Mouse (Mus musculus): ENCODE results near the gene Josd1. TPM values are rescaled to one million over a fixed set of nuclear protein-coding genes. Genes with fewer than 3 reads are reported as not detected.

Josd1 gene
- polyA plus RNA-seq, 1 experiment, result 37.0 TPM

GRCm38 (mm10) chr15:79697558-79698187, 10.0 kb upstream of the Josd1 start:
- H3K36me3 ChIP-seq (ENCODE audit: control insufficient read depth, insufficient read depth), result peaks cover 18% of the 10 kb centered on the region
- H3K79me2 ChIP-seq (ENCODE audit: control insufficient read depth, insufficient read depth), result peaks cover 69% of the 10 kb centered on the region
- no peak overlapping the region for H3ac ChIP-seq (ENCODE audit: control insufficient read depth, insufficient read length, low read depth)
- H3K4me3 ChIP-seq (ENCODE audit: insufficient read depth, poor library complexity, severe bottlenecking), result no peak overlapping the region
- no peak for TF ChIP-seq CTCF (IDR thresholded peaks at IDR 0.05; ENCODE audit: control insufficient read depth, insufficient read depth, insufficient read length)
- TF ChIP-seq MAX (IDR thresholded peaks at IDR 0.05), result no peak
- TF ChIP-seq MYOD1 (IDR thresholded peaks at IDR 0.05; ENCODE audit: control insufficient read depth, insufficient read length, low read depth), result no peak
- TF ChIP-seq FOSL1 (IDR thresholded peaks at IDR 0.05; ENCODE audit: insufficient read depth, low read length, poor library complexity, severe bottlenecking), result no peak
- no peak for TF ChIP-seq CEBPB (IDR thresholded peaks at IDR 0.05; ENCODE audit: low read depth)
- no peak for TF ChIP-seq USF1 (IDR thresholded peaks at IDR 0.05; ENCODE audit: low read depth)
- TF ChIP-seq MYOG (IDR thresholded peaks at IDR 0.05; ENCODE audit: control insufficient read depth, extremely low read depth, insufficient read length), result no peak
- H3K27me3 ChIP-seq (ENCODE audit: control insufficient read depth, insufficient read depth, insufficient read length), result no peaks in the 10 kb centered on the region
- H3K79me3 ChIP-seq (ENCODE audit: low read depth), result peaks cover 44% of the 10 kb centered on the region

- Histone ChIP-seq H3K27me3 (ENCODE audit: control insufficient read depth, insufficient read depth, insufficient read length) (no peaks in the 10 kb centered on the region), H3ac (ENCODE audit: control insufficient read depth, insufficient read length, low read depth) (no peak overlapping the region), H3K79me3 (ENCODE audit: low read depth) (peaks cover 50% of the 10 kb centered on the region), H3K36me3 (ENCODE audit: control insufficient read depth, insufficient read depth) (peaks cover 18% of the 10 kb centered on the region), H3K79me2 (ENCODE audit: control insufficient read depth, insufficient read depth) (peaks cover 76% of the 10 kb centered on the region), H3K4me3 (ENCODE audit: insufficient read depth, poor library complexity, severe bottlenecking) (no peak overlapping the region)
- TF ChIP-seq CEBPB (IDR thresholded peaks at IDR 0.05; ENCODE audit: low read depth) (no peak), MYOG (IDR thresholded peaks at IDR 0.05; ENCODE audit: control insufficient read depth, extremely low read depth, insufficient read length) (no peak), CTCF (IDR thresholded peaks at IDR 0.05; ENCODE audit: control insufficient read depth, insufficient read depth, insufficient read length) (no peak), MAX (IDR thresholded peaks at IDR 0.05) (no peak), MYOD1 (IDR thresholded peaks at IDR 0.05; ENCODE audit: control insufficient read depth, insufficient read length, low read depth) (no peak), FOSL1 (IDR thresholded peaks at IDR 0.05; ENCODE audit: insufficient read depth, low read length, poor library complexity, severe bottlenecking) (no peak), USF1 (IDR thresholded peaks at IDR 0.05; ENCODE audit: low read depth) (no peak)
Measured at GRCm38 (mm10) chr15:79697011-79697410, 9.3 kb upstream of the Josd1 start.

- no peaks in the 10 kb centered on the region for H3K27me3 ChIP-seq (ENCODE audit: control insufficient read depth, insufficient read depth, insufficient read length)
- H3K36me3 ChIP-seq (ENCODE audit: control insufficient read depth, insufficient read depth), result peaks cover 18% of the 10 kb centered on the region
- H3K79me3 ChIP-seq (ENCODE audit: low read depth), result peaks cover 55% of the 10 kb centered on the region
- H3ac ChIP-seq (ENCODE audit: control insufficient read depth, insufficient read length, low read depth), result no peak overlapping the region
- peaks cover 81% of the 10 kb centered on the region for H3K79me2 ChIP-seq (ENCODE audit: control insufficient read depth, insufficient read depth)
- TF ChIP-seq USF1 (IDR thresholded peaks at IDR 0.05; ENCODE audit: low read depth), result no peak
- TF ChIP-seq MAX (IDR thresholded peaks at IDR 0.05), result no peak
- TF ChIP-seq MYOG (IDR thresholded peaks at IDR 0.05; ENCODE audit: control insufficient read depth, extremely low read depth, insufficient read length), result no peak
- no peak for TF ChIP-seq MYOD1 (IDR thresholded peaks at IDR 0.05; ENCODE audit: control insufficient read depth, insufficient read length, low read depth)
- no peak for TF ChIP-seq CEBPB (IDR thresholded peaks at IDR 0.05; ENCODE audit: low read depth)
- TF ChIP-seq FOSL1 (IDR thresholded peaks at IDR 0.05; ENCODE audit: insufficient read depth, low read length, poor library complexity, severe bottlenecking), result no peak
- TF ChIP-seq CTCF (IDR thresholded peaks at IDR 0.05; ENCODE audit: control insufficient read depth, insufficient read depth, insufficient read length), result no peak
- no peak overlapping the region for H3K4me3 ChIP-seq (ENCODE audit: insufficient read depth, poor library complexity, severe bottlenecking)
Measured at GRCm38 (mm10) chr15:79696508-79696907, 8.8 kb upstream of the Josd1 start.

- Histone ChIP-seq H3K79me3 (ENCODE audit: low read depth) (peaks cover 58% of the 10 kb centered on the region), H3K36me3 (ENCODE audit: control insufficient read depth, insufficient read depth) (peaks cover 18% of the 10 kb centered on the region), H3K4me3 (ENCODE audit: insufficient read depth, poor library complexity, severe bottlenecking) (no peak overlapping the region), H3K27me3 (ENCODE audit: control insufficient read depth, insufficient read depth, insufficient read length) (no peaks in the 10 kb centered on the region), H3ac (ENCODE audit: control insufficient read depth, insufficient read length, low read depth) (no peak overlapping the region), H3K79me2 (ENCODE audit: control insufficient read depth, insufficient read depth) (peaks cover 89% of the 10 kb centered on the region)
- TF ChIP-seq CEBPB (IDR thresholded peaks at IDR 0.05; ENCODE audit: low read depth), result no peak
- TF ChIP-seq CTCF (IDR thresholded peaks at IDR 0.05; ENCODE audit: control insufficient read depth, insufficient read depth, insufficient read length), result no peak
- no peak for TF ChIP-seq MYOG (IDR thresholded peaks at IDR 0.05; ENCODE audit: control insufficient read depth, extremely low read depth, insufficient read length)
- TF ChIP-seq USF1 (IDR thresholded peaks at IDR 0.05; ENCODE audit: low read depth), result no peak
- TF ChIP-seq MAX (IDR thresholded peaks at IDR 0.05), result no peak
- TF ChIP-seq MYOD1 (IDR thresholded peaks at IDR 0.05; ENCODE audit: control insufficient read depth, insufficient read length, low read depth), result no peak
- no peak for TF ChIP-seq FOSL1 (IDR thresholded peaks at IDR 0.05; ENCODE audit: insufficient read depth, low read length, poor library complexity, severe bottlenecking)
Measured at GRCm38 (mm10) chr15:79695516-79695915, 7.8 kb upstream of the Josd1 start.

- H3K4me3 ChIP-seq (ENCODE audit: insufficient read depth, poor library complexity, severe bottlenecking), result no peak overlapping the region
- no peak overlapping the region for H3ac ChIP-seq (ENCODE audit: control insufficient read depth, insufficient read length, low read depth)
- H3K36me3 ChIP-seq (ENCODE audit: control insufficient read depth, insufficient read depth), result peaks cover 18% of the 10 kb centered on the region
- peaks cover 87% of the 10 kb centered on the region for H3K79me2 ChIP-seq (ENCODE audit: control insufficient read depth, insufficient read depth)
- TF ChIP-seq CEBPB (IDR thresholded peaks at IDR 0.05; ENCODE audit: low read depth) (no peak), CTCF (IDR thresholded peaks at IDR 0.05; ENCODE audit: control insufficient read depth, insufficient read depth, insufficient read length) (no peak), MYOG (IDR thresholded peaks at IDR 0.05; ENCODE audit: control insufficient read depth, extremely low read depth, insufficient read length) (no peak), FOSL1 (IDR thresholded peaks at IDR 0.05; ENCODE audit: insufficient read depth, low read length, poor library complexity, severe bottlenecking) (no peak), USF1 (IDR thresholded peaks at IDR 0.05; ENCODE audit: low read depth) (no peak), MYOD1 (IDR thresholded peaks at IDR 0.05; ENCODE audit: control insufficient read depth, insufficient read length, low read depth) (no peak), MAX (IDR thresholded peaks at IDR 0.05) (no peak)
- H3K27me3 ChIP-seq (ENCODE audit: control insufficient read depth, insufficient read depth, insufficient read length), result no peaks in the 10 kb centered on the region
- H3K79me3 ChIP-seq (ENCODE audit: low read depth), result peaks cover 58% of the 10 kb centered on the region
Measured at GRCm38 (mm10) chr15:79694512-79694911, 6.8 kb upstream of the Josd1 start.
